Mouse (Mus musculus) gastrocnemius, postnatal 36 days (tissue): Measurements from ENCODE around the gene Bmper. TPM values are rescaled to one million over a fixed set of nuclear protein-coding genes. Genes with fewer than 3 reads are reported as not detected.

ENCODE experiments used
- DNase-seq, 2 experiments: peaks; one replicate each; pipeline ENCODE4 v3.0.0; 2022
- intact Hi-C: fragments of 180-260 bp; cut with DNase I; formaldehyde crosslinking; loops from one replicate; pipeline ENCODE4 v1.15.1; 2025
- total RNA-seq, 2 experiments: library from RNA; stranded (reverse); gene quantifications; 2 replicates each; pipeline ENCODE4 v1.2.3; 2021

Gene Bmper
- total RNA-seq, 2 experiments from 2014 or later: 3.2 to 5.3 TPM

DNA sequence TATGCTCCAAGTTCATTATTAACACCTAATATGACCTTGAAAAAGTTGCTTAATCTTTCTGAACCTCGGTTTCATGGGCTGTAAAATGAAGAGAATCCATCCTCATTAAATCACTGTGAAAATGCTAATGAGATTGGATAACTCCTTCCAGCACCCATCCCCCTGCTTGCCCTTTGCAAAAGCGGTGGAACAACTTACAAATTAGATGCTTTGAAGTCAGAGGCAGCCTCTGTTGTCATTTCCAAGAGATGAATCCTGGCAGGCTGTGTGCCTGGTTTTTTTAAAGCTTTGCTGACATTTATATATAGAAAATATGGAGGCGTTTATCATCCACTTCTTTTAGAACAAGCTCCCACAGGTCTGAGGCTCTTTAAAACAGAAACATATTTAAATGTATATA lies 274.8 kb downstream of the Bmper start:
- DNase-seq: no peak
- intact Hi-C loops: no loop called here

GRCm38 (mm10) chr9:23533870-23534269 lies 311.0 kb downstream of the Bmper start:
- DNase-seq: no peak
- intact Hi-C loops: no loop called here
